Mouse (Mus musculus): ENCODE data around the gene Ptch2. TPM values are rescaled to one million over a fixed set of nuclear protein-coding genes. Genes with fewer than 3 reads are reported as not detected.
A peak's percentile ranks its signal among the peaks of the same experiment; 100 is the strongest.

Gene Ptch2
- polyA plus RNA-seq, 1 experiment = 31.2 TPM

GRCm38 (mm10) chr4:117113237-117113636 lies 17.4 kb downstream of the Ptch2 start:
- Histone ChIP-seq H3K4me1 (ENCODE audit: control insufficient read depth, insufficient read depth, low read length) (no peaks in the 10 kb centered on the region), H3K36me3 (ENCODE audit: control insufficient read depth, insufficient read depth, low read length) (peaks cover 1% of the 10 kb centered on the region; the same call in 1 of the 2 replicates), H3K27ac (ENCODE audit: control insufficient read depth, insufficient read depth, low read depth, low read length) (no peak overlapping the region), H3K27me3 (ENCODE audit: control insufficient read depth, insufficient read depth, low read length) (no peaks in the 10 kb centered on the region), H3K4me3 (ENCODE audit: control insufficient read depth, low read depth, low read length) (no peak overlapping the region)
- no peak for TF ChIP-seq CTCF (IDR thresholded peaks at IDR 0.05; ENCODE audit: control insufficient read depth, insufficient read depth, insufficient replicate concordance, low read depth, low read length)
- TF ChIP-seq POLR2A (IDR thresholded peaks at IDR 0.05; ENCODE audit: control insufficient read depth, low read depth, low read length) = no peak

DNA sequence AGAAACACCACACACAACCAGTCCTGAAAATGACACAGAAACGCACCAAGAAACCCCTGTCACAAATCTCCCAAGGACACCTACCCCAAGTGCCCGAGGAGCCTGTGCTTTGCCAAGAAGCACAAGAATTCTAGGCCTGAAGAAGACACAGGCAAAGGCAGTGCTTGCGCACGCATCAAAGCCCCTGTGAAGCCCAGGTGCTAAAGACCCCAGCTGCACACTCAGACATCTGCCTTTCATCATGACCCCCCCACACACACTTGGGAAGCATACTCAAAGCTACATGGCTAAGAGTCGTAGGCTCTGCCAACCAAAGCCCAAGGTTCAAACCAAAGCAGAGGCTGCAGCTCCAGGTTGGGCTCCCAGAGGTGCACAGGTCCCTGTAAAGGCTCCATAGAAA lies 19.7 kb downstream of the Ptch2 start:
- Histone ChIP-seq H3K27me3 (ENCODE audit: control insufficient read depth, insufficient read depth, low read length) (no peaks in the 10 kb centered on the region), H3K4me3 (ENCODE audit: control insufficient read depth, low read depth, low read length) (no peak overlapping the region), H3K36me3 (ENCODE audit: control insufficient read depth, insufficient read depth, low read length) (peaks cover 1% of the 10 kb centered on the region; the same call in 1 of the 2 replicates), H3K27ac (ENCODE audit: control insufficient read depth, insufficient read depth, low read depth, low read length) (no peak overlapping the region), H3K4me1 (ENCODE audit: control insufficient read depth, insufficient read depth, low read length) (peaks cover 10% of the 10 kb centered on the region)
- TF ChIP-seq CTCF (IDR thresholded peaks at IDR 0.05; ENCODE audit: control insufficient read depth, insufficient read depth, insufficient replicate concordance, low read depth, low read length) = no peak
- TF ChIP-seq POLR2A (IDR thresholded peaks at IDR 0.05; ENCODE audit: control insufficient read depth, low read depth, low read length) = no peak

GRCm38 (mm10) chr4:117117931-117118330 lies 22.1 kb downstream of the Ptch2 start:
- Histone ChIP-seq H3K4me3 (ENCODE audit: control insufficient read depth, low read depth, low read length) (no peak overlapping the region), H3K4me1 (ENCODE audit: control insufficient read depth, insufficient read depth, low read length) (peaks cover 12% of the 10 kb centered on the region)
- TF ChIP-seq POLR2A (IDR thresholded peaks at IDR 0.05; ENCODE audit: control insufficient read depth, low read depth, low read length) = no peak
- TF ChIP-seq CTCF (IDR thresholded peaks at IDR 0.05; ENCODE audit: control insufficient read depth, insufficient read depth, insufficient replicate concordance, low read depth, low read length) = no peak

DNA sequence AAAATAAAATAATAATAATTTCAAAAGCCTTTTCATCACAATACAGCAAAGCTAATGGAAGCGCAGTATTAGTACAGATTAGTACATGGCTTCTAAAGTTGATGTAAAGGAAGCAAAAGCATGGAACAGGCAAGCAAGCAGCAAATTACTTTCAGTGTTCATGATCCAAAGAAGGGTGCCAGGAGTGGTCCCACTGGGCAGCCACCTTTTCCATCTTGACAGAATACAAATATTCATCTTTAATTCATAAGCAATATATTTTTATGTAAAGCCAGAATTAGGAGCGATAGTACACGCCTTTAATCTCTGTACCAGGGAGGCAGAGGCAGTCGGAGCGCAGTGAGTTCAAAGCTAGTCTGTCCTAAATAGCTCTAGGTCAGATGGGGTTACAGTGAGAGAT lies 23.8 kb downstream of the Ptch2 start:
- TF ChIP-seq POLR2A (IDR thresholded peaks at IDR 0.05; ENCODE audit: control insufficient read depth, low read depth, low read length) (no peak), CTCF (IDR thresholded peaks at IDR 0.05; ENCODE audit: control insufficient read depth, insufficient read depth, insufficient replicate concordance, low read depth, low read length) (no peak)
- Histone ChIP-seq H3K4me1 (ENCODE audit: control insufficient read depth, insufficient read depth, low read length) (peaks cover 12% of the 10 kb centered on the region), H3K27me3 (ENCODE audit: control insufficient read depth, insufficient read depth, low read length) (no peaks in the 10 kb centered on the region), H3K27ac (ENCODE audit: control insufficient read depth, insufficient read depth, low read depth, low read length) (no peak overlapping the region; the same call in 1 of the 2 replicates), H3K4me3 (ENCODE audit: control insufficient read depth, low read depth, low read length) (no peak overlapping the region), H3K36me3 (ENCODE audit: control insufficient read depth, insufficient read depth, low read length) (0 out of 2 replicates have a peak, but pooled peaks cover 1% of the 10 kb centered on the region)

More at GRCm38 (mm10) chr4:117117931-117118330, 22.1 kb downstream of the Ptch2 start:
- H3K27ac ChIP-seq (ENCODE audit: control insufficient read depth, insufficient read depth, low read depth, low read length) = no peak overlapping the region
- H3K36me3 ChIP-seq (ENCODE audit: control insufficient read depth, insufficient read depth, low read length) = peaks cover 1% of the 10 kb centered on the region; the same call in 1 of the 2 replicates
- no peaks in the 10 kb centered on the region for H3K27me3 ChIP-seq (ENCODE audit: control insufficient read depth, insufficient read depth, low read length)

DNA sequence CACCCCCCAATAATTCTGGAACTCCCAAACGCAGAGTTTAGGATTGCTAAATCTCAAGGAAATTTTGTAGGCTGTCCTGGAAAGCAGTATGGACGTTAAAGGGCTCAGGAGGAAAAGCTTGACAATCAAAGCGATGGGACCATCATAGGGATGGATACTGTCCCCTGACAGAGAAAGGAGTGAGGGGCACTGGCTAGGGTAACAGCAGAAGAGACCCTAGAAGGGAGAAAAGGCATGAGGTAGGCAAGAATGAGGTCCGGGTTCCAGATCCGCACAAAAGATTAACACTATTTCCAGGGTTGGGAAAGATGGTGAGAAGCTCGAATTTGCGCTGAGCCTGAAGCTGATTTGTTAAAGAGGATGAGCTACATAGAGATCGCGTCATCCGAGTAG lies 24.2 kb downstream of the Ptch2 start:
- Histone ChIP-seq H3K27me3 (ENCODE audit: control insufficient read depth, insufficient read depth, low read length) (no peaks in the 10 kb centered on the region), H3K36me3 (ENCODE audit: control insufficient read depth, insufficient read depth, low read length) (no peaks in the 10 kb centered on the region), H3K4me1 (ENCODE audit: control insufficient read depth, insufficient read depth, low read length) (peaks cover 12% of the 10 kb centered on the region), H3K27ac (ENCODE audit: control insufficient read depth, insufficient read depth, low read depth, low read length) (peak overlapping the region; percentile 73), H3K4me3 (ENCODE audit: control insufficient read depth, low read depth, low read length) (peak overlapping the region; percentile 89)
- TF ChIP-seq POLR2A (IDR thresholded peaks at IDR 0.05; ENCODE audit: control insufficient read depth, low read depth, low read length) (no peak), CTCF (IDR thresholded peaks at IDR 0.05; ENCODE audit: control insufficient read depth, insufficient read depth, insufficient replicate concordance, low read depth, low read length) (no peak)

DNA sequence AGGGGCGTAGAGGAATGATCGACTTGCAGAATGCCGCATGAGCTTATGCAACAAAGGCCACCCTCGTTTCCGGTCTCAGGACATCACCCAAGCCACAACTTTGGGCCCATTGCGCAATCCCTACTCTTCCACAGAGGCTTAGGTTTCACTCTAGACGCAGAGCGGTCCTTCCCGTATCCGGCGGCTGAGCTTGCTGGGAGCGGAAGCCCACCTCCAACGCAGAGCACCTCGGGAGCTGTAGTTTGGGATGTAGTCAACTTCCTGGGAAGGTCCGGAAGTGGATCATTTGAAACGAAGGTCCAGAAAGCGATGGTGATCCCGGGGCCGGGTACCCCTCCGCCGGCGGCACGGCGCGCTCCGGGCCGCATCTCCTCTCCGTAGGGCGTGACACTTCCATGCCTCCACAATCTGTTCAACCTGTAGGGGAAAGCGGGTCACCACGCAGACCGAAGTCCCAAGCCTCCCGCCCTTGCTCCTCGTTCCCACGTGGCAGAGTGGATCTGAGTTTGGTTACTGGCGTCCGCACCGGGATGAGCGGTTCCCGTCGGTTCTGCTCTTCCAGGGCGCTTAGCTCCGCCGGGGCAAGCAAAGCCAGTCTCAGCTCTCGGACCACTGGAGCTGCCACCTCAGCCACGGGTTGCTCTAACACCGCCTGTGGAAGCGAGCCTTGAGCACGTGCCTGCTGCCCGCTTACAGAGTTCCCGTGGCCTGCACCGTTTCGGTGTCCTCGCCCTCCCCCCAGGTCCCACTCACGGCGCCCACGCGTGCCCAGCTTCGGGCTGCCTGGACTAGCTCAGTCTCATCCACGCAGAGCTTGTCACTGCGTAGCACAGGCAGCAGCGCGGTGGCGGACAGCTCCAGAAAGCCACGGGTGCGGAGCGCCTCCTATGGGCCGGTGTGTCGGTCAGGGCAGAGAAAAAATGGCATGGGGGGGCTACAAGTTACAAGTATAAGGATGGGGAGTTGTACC lies 24.9 kb downstream of the Ptch2 start:
- peak overlapping the region; percentile 89 for H3K4me3 ChIP-seq (ENCODE audit: control insufficient read depth, low read depth, low read length)
- H3K27ac ChIP-seq (ENCODE audit: control insufficient read depth, insufficient read depth, low read depth, low read length) = peak overlapping the region; percentile 73
- H3K27me3 ChIP-seq (ENCODE audit: control insufficient read depth, insufficient read depth, low read length) = no peaks in the 10 kb centered on the region
- H3K4me1 ChIP-seq (ENCODE audit: control insufficient read depth, insufficient read depth, low read length) = peaks cover 19% of the 10 kb centered on the region
- H3K36me3 ChIP-seq (ENCODE audit: control insufficient read depth, insufficient read depth, low read length) = no peaks in the 10 kb centered on the region
- TF ChIP-seq POLR2A (IDR thresholded peaks at IDR 0.05; ENCODE audit: control insufficient read depth, low read depth, low read length) (peak; percentile 85), CTCF (IDR thresholded peaks at IDR 0.05; ENCODE audit: control insufficient read depth, insufficient read depth, insufficient replicate concordance, low read depth, low read length) (peak; percentile 56; the same call in 1 of the 2 replicates)

DNA sequence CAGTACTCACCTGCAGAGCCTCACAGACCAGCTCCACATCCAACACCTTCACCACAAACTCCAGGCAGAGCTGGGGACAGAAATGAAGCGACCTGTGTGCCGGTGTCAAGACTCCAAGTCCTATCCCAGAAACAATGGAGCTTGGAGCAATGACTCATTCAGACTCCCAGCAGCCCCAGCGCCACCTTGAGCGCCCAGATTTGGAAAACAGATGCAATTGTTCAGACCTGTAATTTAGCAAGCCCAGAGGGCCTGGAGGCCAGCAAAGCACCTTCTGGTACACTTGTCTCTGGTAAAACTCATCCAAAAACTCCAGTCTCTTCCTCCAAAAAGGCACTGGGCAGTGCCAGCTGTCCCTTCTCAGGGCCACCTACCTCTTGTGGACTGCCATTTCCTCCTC lies 26.3 kb downstream of the Ptch2 start:
- Histone ChIP-seq H3K27me3 (ENCODE audit: control insufficient read depth, insufficient read depth, low read length) (no peaks in the 10 kb centered on the region), H3K4me3 (ENCODE audit: control insufficient read depth, low read depth, low read length) (no peak overlapping the region), H3K27ac (ENCODE audit: control insufficient read depth, insufficient read depth, low read depth, low read length) (no peak overlapping the region), H3K36me3 (ENCODE audit: control insufficient read depth, insufficient read depth, low read length) (no peaks in the 10 kb centered on the region), H3K4me1 (ENCODE audit: control insufficient read depth, insufficient read depth, low read length) (peaks cover 22% of the 10 kb centered on the region)
- TF ChIP-seq POLR2A (IDR thresholded peaks at IDR 0.05; ENCODE audit: control insufficient read depth, low read depth, low read length) = no peak
- TF ChIP-seq CTCF (IDR thresholded peaks at IDR 0.05; ENCODE audit: control insufficient read depth, insufficient read depth, insufficient replicate concordance, low read depth, low read length) = no peak

Measured in testis, adult 2 months (tissue).